Mouse (Mus musculus): ENCODE data around the gene Eva1b. TPM values are rescaled to one million over a fixed set of nuclear protein-coding genes. Genes with fewer than 3 reads are reported as not detected.

Gene Eva1b
- polyA plus RNA-seq, 1 experiment from 2014 or later: 42.5 TPM

DNA sequence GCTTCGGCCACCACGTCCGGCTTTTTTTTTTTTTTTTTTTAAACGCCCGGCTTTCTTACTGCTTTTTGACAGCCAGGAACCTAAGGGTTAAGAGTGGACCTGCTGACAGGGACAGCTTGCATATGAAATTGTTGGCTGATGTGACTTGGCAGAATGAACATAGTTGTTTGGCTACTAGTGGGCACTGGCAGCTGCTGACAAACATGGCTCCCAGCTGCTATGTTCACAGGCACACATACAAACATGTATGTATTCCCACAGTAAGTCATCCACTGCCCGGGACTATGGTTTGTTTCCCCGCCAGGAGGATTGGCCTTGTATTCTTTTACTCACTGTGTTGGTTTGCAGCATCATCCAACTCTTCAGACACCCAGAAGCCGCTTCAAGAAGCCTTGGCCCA lies 30.4 kb upstream of the Eva1b start:
- no peaks in the 10 kb centered on the region for H3K9me3 ChIP-seq (ENCODE audit: control insufficient read depth, low read length)
- H3K4me2 ChIP-seq (ENCODE audit: low read depth): no peak overlapping the region
- H3K27me3 ChIP-seq (ENCODE audit: control insufficient read depth, insufficient read depth, low read length): no peaks in the 10 kb centered on the region
- H3K27ac ChIP-seq (ENCODE audit: low read depth, low read length): no peak overlapping the region
- no peaks in the 10 kb centered on the region; the same call in 1 of the 2 replicates for H3K36me3 ChIP-seq (ENCODE audit: control insufficient read depth, insufficient read depth, low read length)
- H3K4me3 ChIP-seq (ENCODE audit: low read depth, low read length): no peak overlapping the region
- 87% methylated on average over 8 of the region's 8 CpGs for WGBS
- ATAC-seq (ENCODE audit: insufficient read depth, low FRiP score, low TSS enrichment): no peak
- H3K4me1 ChIP-seq (ENCODE audit: control insufficient read depth, insufficient read depth, low read length): no peaks in the 10 kb centered on the region
- H3K9ac ChIP-seq (ENCODE audit: low read length): no peak overlapping the region
- no peak for DNase-seq (ENCODE audit: low spot score)

- Histone ChIP-seq H3K9me3 (ENCODE audit: control insufficient read depth, low read length) (no peaks in the 10 kb centered on the region), H3K4me1 (ENCODE audit: control insufficient read depth, insufficient read depth, low read length) (no peaks in the 10 kb centered on the region), H3K27ac (ENCODE audit: low read depth, low read length) (no peak overlapping the region), H3K9ac (ENCODE audit: low read length) (no peak overlapping the region), H3K4me3 (ENCODE audit: low read depth, low read length) (no peak overlapping the region), H3K27me3 (ENCODE audit: control insufficient read depth, insufficient read depth, low read length) (no peaks in the 10 kb centered on the region), H3K36me3 (ENCODE audit: control insufficient read depth, insufficient read depth, low read length) (no peaks in the 10 kb centered on the region; the same call in 1 of the 2 replicates), H3K4me2 (ENCODE audit: low read depth) (no peak overlapping the region)
- DNase-seq (ENCODE audit: low spot score) (no peak), ATAC-seq (ENCODE audit: insufficient read depth, low FRiP score, low TSS enrichment) (no peak)
- 89% methylated on average over 4 of the region's 4 CpGs for WGBS
Measured at GRCm38 (mm10) chr4:126118651-126119050, 28.9 kb upstream of the Eva1b start.

DNA sequence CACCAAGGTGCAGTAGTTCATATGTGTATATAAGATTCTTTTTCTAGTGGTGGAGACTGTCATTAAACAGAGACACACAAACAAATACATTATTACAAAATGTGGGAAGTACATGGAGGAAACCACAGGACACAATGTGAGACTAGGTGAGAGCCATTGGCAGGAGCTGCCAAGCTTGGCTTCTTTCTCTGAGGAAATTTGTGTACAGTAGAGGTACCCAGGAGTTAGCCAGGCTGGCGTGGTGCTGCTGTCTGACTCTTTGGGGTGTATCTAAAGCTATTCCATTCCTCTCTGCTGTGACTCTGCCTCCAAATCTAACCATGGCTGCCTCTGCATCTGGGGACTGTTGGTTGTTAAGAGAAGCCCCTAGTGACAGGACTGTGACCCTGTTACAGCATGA lies 28.5 kb upstream of the Eva1b start:
- no peak for DNase-seq (ENCODE audit: low spot score)
- Histone ChIP-seq H3K9ac (ENCODE audit: low read length) (no peak overlapping the region), H3K9me3 (ENCODE audit: control insufficient read depth, low read length) (no peaks in the 10 kb centered on the region), H3K27ac (ENCODE audit: low read depth, low read length) (no peak overlapping the region), H3K36me3 (ENCODE audit: control insufficient read depth, insufficient read depth, low read length) (no peaks in the 10 kb centered on the region; the same call in 1 of the 2 replicates), H3K4me1 (ENCODE audit: control insufficient read depth, insufficient read depth, low read length) (no peaks in the 10 kb centered on the region), H3K4me3 (ENCODE audit: low read depth, low read length) (no peak overlapping the region), H3K4me2 (ENCODE audit: low read depth) (no peak overlapping the region), H3K27me3 (ENCODE audit: control insufficient read depth, insufficient read depth, low read length) (no peaks in the 10 kb centered on the region)
- WGBS: 81% methylated on average over 1 of the region's 1 CpGs
- no peak for ATAC-seq (ENCODE audit: insufficient read depth, low FRiP score, low TSS enrichment)

DNA sequence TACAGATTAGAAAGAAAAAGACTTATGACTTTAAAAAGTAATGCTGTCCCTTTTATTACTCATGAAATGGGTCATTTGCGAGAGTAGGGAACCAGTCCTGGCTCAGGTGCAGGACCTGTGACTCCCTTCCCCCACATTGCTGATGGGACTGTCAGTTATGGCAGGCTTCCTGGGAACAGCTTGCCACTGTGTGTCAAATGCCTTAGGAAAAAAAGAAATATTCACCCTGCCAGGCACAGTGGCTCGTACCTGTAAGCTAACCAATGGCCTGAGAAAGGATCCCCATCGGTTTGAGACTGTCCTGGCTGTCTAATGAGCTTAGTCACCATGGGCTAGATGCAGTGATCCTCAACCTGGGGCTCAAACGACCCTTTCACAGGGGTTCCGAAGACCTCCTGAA lies 27.5 kb upstream of the Eva1b start:
- Histone ChIP-seq H3K27me3 (ENCODE audit: control insufficient read depth, insufficient read depth, low read length) (no peaks in the 10 kb centered on the region), H3K4me3 (ENCODE audit: low read depth, low read length) (no peak overlapping the region), H3K9ac (ENCODE audit: low read length) (no peak overlapping the region), H3K27ac (ENCODE audit: low read depth, low read length) (no peak overlapping the region), H3K36me3 (ENCODE audit: control insufficient read depth, insufficient read depth, low read length) (peaks cover 1% of the 10 kb centered on the region), H3K4me2 (ENCODE audit: low read depth) (no peak overlapping the region), H3K9me3 (ENCODE audit: control insufficient read depth, low read length) (no peaks in the 10 kb centered on the region), H3K4me1 (ENCODE audit: control insufficient read depth, insufficient read depth, low read length) (no peaks in the 10 kb centered on the region)
- ATAC-seq (ENCODE audit: insufficient read depth, low FRiP score, low TSS enrichment): no peak
- DNase-seq (ENCODE audit: low spot score): no peak
- WGBS: 87% methylated on average over 5 of the region's 5 CpGs

- DNase-seq (ENCODE audit: low spot score) (no peak), ATAC-seq (ENCODE audit: insufficient read depth, low FRiP score, low TSS enrichment) (no peak)
- Histone ChIP-seq H3K9ac (ENCODE audit: low read length) (no peak overlapping the region), H3K4me3 (ENCODE audit: low read depth, low read length) (no peak overlapping the region), H3K4me1 (ENCODE audit: control insufficient read depth, insufficient read depth, low read length) (no peaks in the 10 kb centered on the region), H3K27ac (ENCODE audit: low read depth, low read length) (no peak overlapping the region), H3K4me2 (ENCODE audit: low read depth) (no peak overlapping the region), H3K36me3 (ENCODE audit: control insufficient read depth, insufficient read depth, low read length) (peaks cover 2% of the 10 kb centered on the region), H3K9me3 (ENCODE audit: control insufficient read depth, low read length) (no peaks in the 10 kb centered on the region), H3K27me3 (ENCODE audit: control insufficient read depth, insufficient read depth, low read length) (no peaks in the 10 kb centered on the region)
- WGBS: 90% methylated on average over 2 of the region's 2 CpGs
Measured at GRCm38 (mm10) chr4:126120506-126120905, 27.0 kb upstream of the Eva1b start.

DNA sequence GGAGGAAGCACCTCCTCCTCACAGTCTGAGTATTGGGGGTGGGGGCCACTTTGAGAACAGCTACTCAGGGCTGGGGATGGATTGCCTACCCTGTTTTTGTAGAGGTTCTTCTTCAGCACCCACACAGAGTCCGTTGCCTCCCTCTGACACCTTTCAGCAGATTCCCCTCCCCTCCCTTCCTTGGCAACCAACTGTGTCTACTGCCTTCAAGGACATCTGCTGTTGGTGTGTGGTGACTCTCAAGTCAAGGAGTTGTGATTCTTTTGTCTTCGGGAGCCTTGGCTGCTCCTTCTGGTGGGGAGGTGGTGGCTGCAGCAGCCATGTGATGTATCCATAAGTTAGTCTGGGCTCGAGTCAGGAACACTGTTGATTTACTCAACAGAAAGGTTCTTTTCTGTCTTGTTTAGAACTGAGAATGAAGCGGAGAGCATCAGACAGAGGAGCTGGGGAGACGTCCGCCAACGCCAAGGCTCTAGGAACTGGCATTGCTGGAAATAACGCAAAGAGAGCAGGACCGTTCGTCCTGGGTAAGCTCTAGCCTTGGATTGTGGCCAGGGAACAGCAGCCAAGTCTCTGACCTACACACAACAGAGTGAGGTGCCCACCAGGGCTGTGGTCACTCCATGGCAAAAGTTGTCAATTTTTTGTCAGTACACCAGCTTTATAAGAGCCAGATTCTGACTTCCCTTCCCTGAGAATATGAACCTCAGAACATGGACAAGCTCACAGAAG lies 24.1 kb upstream of the Eva1b start:
- no peaks in the 10 kb centered on the region for H3K27me3 ChIP-seq (ENCODE audit: control insufficient read depth, insufficient read depth, low read length)
- peaks cover 6% of the 10 kb centered on the region for H3K36me3 ChIP-seq (ENCODE audit: control insufficient read depth, insufficient read depth, low read length)
- H3K9ac ChIP-seq (ENCODE audit: low read length): no peak overlapping the region
- WGBS: 90% methylated on average over 10 of the region's 10 CpGs
- H3K9me3 ChIP-seq (ENCODE audit: control insufficient read depth, low read length): no peaks in the 10 kb centered on the region
- H3K27ac ChIP-seq (ENCODE audit: low read depth, low read length): no peak overlapping the region
- no peak for ATAC-seq (ENCODE audit: insufficient read depth, low FRiP score, low TSS enrichment)
- H3K4me1 ChIP-seq (ENCODE audit: control insufficient read depth, insufficient read depth, low read length): no peaks in the 10 kb centered on the region
- no peak overlapping the region for H3K4me2 ChIP-seq (ENCODE audit: low read depth)
- H3K4me3 ChIP-seq (ENCODE audit: low read depth, low read length): no peak overlapping the region
- no peak for DNase-seq (ENCODE audit: low spot score)

GRCm38 (mm10) chr4:126130502-126130901 lies 17.0 kb upstream of the Eva1b start:
- 61% methylated on average over 11 of the region's 11 CpGs for WGBS
- Histone ChIP-seq H3K4me1 (ENCODE audit: control insufficient read depth, insufficient read depth, low read length) (peaks cover 8% of the 10 kb centered on the region), H3K27me3 (ENCODE audit: control insufficient read depth, insufficient read depth, low read length) (no peaks in the 10 kb centered on the region), H3K9me3 (ENCODE audit: control insufficient read depth, low read length) (no peaks in the 10 kb centered on the region), H3K4me2 (ENCODE audit: low read depth) (no peak overlapping the region), H3K9ac (ENCODE audit: low read length) (no peak overlapping the region), H3K4me3 (ENCODE audit: low read depth, low read length) (no peak overlapping the region), H3K36me3 (ENCODE audit: control insufficient read depth, insufficient read depth, low read length) (peaks cover 11% of the 10 kb centered on the region), H3K27ac (ENCODE audit: low read depth, low read length) (no peak overlapping the region)
- DNase-seq (ENCODE audit: low spot score): no peak
- ATAC-seq (ENCODE audit: insufficient read depth, low FRiP score, low TSS enrichment): no peak

GRCm38 (mm10) chr4:126131290-126132121 lies 16.0 kb upstream of the Eva1b start:
- peak; percentile 53 for DNase-seq (ENCODE audit: low spot score)
- ATAC-seq (ENCODE audit: insufficient read depth, low FRiP score, low TSS enrichment): no peak; the same call in 1 of the 2 replicates
- Histone ChIP-seq H3K9me3 (ENCODE audit: control insufficient read depth, low read length) (no peaks in the 10 kb centered on the region), H3K9ac (ENCODE audit: low read length) (no peak overlapping the region), H3K4me1 (ENCODE audit: control insufficient read depth, insufficient read depth, low read length) (peaks cover 8% of the 10 kb centered on the region), H3K36me3 (ENCODE audit: control insufficient read depth, insufficient read depth, low read length) (peaks cover 9% of the 10 kb centered on the region), H3K4me3 (ENCODE audit: low read depth, low read length) (no peak overlapping the region), H3K4me2 (ENCODE audit: low read depth) (no peak overlapping the region), H3K27me3 (ENCODE audit: control insufficient read depth, insufficient read depth, low read length) (no peaks in the 10 kb centered on the region), H3K27ac (ENCODE audit: low read depth, low read length) (peak overlapping the region; percentile 41)
- 46% methylated on average over 10 of the region's 10 CpGs for WGBS
